Mouse (Mus musculus) right cerebral cortex, postnatal 25 days (tissue): ENCODE results near the gene Lingo1.
A peak's percentile ranks its signal among the peaks of the same experiment; 100 is the strongest.

ENCODE experiments used
- DNase-seq: peaks from one replicate; pipeline ENCODE4 v3.0.0; 2022

Gene Lingo1

DNA sequence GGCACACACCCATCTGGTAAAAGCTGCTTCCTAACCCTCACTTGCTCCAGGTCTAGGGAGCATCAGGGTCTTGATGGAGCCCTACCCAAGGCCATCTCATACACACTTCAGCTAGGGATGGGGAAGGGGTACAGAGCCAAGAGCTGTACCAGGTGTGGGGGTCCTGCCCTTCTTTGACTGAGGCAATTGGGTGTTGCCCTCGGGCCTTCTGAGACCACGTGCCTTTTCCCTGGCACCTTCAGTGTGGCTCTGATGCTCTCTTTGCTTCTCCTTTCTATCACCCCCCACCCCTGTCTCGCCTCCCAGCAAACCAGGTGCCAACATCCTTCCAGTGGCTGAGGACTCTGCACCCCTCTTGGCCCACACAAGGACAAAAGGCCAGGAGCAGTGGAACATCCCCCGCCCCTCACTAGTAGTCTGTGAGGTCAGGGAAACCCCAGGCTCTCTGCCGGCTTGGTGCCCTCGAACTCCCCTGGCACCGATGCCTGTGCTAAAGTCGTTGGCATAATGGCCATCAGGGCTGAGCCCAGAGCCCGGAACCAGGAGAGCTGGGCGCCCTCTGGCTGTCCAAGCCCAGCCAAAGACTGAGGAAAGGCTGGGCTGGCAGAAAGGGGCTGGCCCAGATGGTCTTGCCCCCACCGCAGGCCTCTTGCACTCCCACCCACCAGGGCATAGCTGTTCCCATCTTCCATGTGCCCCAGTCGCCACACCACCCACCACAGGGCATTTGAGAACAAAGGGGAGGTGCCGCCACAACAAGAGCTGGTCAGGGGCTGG, 162.6 kb downstream of the Lingo1 start:
- peak; percentile 55 for DNase-seq

DNA sequence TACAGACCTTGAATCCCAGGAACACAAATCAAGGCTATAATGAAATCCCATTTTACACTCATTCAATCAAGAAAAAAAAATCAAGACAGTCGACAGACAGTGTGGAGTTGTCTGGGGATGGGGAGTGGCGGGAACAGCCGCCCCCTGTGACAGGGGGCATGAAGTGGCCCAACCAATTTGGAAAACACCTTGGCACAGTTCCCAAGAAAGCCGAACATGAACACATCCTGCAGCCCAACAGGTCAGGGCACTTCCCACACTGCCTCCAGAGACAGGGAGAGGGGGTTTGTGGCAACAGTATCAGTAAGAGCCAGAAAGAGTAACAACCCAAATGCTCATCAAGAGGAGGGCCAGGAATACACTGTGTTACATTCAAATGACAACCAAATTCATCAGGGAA, 165.3 kb downstream of the Lingo1 start:
- no peak for DNase-seq

DNA sequence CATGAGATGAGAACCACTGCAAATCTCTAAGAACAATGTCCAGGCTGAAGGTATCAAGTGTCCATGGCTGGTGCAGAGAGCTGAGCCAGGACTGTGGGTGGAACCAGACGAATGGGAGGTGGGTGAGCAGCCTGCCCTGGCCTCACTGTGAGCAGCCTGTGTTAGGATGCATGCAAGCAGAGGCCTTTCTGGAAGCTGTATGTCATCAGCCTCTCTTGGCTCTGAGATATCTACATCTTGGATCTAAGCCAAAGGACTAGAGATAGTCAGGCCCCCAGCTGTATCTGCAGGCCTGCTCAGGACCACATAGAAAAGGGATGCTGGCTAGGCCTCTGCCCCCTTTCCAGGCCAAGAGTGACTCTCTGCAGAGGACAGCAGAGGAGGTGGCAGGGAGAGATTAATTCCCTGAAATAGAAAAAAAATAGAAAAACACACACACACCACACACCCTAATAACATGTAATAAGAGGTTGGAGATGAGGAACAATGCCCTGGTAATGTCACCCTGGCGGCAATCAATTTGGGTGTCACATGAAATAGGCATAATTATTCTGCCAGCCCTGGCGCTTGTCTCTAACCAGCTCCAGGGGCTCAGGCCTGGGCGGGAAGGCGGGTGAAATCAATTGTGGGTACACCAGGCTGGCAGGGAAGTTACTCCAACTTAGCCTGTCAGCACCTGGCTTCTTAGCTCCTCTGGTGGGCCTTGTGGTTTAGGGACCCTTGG, 166.4 kb downstream of the Lingo1 start:
- no peak for DNase-seq

DNA sequence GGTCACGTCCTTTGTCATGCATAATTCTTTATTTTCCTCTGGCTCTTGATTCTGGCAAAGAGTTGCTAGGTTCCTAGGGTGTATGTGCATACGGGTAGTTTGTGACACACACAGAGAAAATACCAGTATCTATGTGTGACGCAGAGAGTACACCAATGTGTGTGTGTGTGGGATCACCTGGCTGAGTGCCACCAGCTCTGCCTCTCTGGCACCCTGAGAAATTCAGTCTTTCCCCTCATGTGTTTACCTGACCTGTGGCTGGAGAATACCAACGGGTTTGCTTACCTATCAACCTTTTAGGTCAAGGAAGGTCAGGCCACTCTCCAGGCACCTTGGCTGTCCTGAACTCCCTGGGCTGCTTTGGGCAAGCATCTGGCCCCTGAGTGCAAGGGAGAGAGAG, 169.0 kb downstream of the Lingo1 start:
- no peak for DNase-seq

DNA sequence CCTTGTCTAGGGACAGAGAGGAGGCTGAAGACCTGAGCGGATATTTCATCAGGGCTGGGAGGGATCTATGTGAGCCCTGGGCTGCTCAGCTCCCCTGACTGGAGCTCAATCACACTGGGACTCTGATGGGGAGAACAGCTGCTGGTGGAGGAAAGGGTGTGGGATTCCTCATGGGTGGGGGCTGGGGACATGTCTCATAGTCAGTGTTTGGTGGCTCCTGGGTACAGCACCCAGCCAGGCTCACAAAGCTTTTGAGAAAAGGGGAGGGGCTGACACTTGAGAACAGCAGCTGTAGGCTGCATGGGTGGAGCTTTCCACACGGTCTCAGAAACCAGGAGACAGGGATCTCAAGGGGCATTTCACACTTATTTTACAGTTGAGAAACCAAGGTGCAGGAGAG, 171.3 kb downstream of the Lingo1 start:
- DNase-seq = no peak

DNA sequence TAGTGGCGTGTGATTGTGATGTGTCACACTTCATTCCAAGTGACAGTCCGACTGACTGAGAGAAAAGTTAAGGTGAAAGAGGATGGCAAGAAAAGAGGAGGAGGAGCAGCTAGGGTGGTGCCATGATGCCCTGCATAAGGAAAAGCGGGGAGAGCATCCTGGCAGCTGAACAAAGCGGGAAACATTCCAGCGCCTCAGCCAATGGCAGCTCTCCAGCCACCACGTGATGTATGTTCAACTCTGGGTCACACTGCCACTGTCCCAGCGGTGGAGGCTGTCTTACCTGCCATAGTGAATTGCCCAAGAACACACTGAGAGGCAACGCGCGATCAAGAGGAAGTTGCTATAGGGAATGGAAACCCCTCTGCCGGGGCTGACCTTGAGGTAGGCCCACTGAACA, 172.9 kb downstream of the Lingo1 start:
- DNase-seq = no peak

DNA sequence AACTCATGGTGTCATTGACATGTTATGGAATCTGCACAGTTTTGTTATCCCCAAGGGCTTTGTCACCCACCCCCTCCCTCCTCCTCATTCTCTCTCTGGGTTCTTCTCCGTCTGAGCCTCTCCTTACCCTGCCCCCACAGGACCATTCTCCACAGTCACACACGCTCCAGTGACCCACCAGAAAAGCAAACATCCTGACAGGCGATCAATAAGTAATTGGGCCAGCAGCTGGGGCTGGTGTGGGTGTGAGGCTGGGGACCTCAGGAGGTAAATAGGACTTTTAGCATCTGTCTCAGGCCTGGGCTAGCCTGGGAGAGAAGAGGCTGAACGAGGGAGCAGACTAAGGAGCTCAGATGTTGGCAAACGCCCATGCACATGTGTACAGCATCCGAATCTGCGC, 173.5 kb downstream of the Lingo1 start:
- DNase-seq = no peak

DNA sequence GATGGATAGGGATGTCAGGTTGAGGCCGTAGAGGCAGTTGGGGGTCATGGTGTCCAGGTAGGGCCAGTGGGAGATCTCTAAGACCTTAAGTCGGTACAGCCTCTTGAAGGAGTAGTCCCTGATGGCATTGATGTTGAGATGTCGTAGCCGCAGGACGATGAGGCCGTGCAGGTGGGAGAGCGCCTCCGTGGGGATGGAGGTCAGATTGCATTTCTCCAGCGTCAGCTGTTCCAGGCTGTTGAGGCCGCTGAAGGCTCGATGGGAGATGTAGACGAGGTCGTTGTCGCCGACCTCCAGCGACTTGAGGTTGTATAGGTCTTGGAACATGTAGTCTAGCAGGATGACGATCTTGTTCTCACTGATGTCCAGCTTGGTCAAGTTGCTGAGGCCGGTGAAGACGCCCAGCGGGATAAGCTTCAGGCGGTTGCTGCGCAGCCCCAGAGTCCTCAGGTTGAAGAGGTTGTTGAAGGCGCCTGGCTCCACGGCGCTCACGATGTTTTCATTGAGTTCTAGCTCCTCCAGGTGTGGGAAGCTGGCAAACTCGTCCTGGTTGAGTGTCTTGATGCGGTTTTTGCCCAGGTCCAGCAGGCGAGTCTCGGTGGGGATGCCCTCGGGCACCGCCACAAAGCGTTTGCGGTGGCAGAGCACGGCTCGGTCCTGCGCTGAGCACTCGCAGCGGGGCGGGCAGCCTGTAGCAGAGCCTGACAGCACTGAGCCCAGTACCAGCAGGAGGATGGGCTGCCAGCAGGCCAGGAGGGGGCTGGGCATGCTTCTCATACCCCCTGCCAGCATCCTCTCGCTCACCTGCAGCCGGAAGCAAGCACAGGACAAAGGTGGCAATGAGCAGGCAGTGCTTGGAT, 175.5 kb downstream of the Lingo1 start:
- no peak for DNase-seq

DNA sequence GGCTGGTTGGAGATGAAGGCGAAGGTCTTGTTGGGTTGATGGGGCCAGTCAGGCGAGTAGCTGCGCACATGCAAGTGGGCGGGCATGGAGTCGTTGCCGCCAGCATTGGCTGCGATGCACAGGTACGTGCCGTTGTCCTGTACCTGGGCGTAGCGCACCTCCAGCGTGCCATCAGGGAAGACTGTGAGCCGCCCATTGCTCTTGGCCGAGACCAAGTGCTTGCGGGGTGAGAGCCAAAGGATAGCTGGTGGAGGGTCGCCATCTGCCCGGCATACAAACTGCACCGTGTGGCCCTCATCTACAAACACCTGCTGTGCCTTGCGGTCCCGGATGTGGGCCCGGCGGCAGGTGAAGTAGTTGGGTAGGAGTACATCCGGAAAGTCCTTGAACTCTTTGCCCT, 176.6 kb downstream of the Lingo1 start:
- no peak for DNase-seq

DNA sequence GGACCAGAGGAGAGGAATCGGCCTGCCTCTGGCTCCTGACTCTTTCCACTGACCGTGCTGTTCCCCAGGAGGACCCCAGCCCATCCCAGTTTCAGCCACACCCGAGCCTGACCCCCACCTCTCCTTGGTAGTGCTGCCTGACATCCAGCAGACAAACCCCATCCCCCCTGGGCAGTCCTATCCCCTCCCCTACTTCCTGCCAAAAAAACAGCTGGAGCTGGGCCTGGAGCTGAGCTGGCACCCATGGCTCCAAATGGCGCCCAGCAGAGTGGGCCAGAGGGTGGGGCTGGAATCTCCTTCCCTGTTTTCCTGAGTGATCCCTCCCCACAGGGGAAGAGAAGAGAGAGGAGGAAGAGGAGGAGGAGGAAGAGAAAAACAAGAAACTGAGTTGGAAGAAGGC, 177.6 kb downstream of the Lingo1 start:
- no peak for DNase-seq

DNA sequence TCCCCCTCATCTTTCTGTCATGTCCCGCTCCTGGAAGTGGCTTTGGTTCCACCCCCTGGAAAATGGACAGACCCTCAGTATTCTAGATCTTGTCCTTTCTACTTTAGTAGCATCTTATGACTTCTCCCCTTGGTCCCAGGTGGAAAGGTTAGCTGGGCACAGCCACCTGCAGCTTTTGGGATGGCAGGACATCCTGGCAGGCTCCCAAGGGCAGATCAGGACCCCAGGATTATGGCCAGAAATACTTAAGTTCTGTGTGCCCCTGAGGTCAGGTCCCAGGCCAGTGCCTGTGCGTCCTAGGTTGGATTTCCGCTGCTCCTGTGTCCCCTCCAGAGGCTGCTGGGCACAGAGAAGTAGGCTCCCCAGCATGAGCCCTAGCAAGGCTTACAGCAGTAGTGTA, 180.2 kb downstream of the Lingo1 start:
- no peak for DNase-seq

DNA sequence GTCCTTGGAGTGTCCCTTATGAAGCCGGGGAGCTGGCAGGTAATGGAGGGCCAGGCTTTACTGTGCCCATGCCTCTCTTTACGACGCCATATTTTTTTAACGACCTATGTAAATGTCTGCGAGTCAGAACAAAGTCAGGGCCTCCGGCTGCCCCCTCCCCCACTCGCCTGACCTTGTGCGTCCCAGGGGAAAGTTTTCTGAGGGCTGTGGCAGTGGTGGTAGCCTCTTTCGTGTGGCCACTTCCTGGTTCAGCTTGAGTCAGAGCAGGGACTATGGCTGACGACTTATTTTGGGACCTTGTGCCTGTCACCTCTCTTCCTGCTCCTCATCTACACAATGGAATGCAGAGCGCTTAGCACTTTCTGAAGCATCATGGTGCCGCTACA, 183.5 kb downstream of the Lingo1 start:
- DNase-seq = no peak

DNA sequence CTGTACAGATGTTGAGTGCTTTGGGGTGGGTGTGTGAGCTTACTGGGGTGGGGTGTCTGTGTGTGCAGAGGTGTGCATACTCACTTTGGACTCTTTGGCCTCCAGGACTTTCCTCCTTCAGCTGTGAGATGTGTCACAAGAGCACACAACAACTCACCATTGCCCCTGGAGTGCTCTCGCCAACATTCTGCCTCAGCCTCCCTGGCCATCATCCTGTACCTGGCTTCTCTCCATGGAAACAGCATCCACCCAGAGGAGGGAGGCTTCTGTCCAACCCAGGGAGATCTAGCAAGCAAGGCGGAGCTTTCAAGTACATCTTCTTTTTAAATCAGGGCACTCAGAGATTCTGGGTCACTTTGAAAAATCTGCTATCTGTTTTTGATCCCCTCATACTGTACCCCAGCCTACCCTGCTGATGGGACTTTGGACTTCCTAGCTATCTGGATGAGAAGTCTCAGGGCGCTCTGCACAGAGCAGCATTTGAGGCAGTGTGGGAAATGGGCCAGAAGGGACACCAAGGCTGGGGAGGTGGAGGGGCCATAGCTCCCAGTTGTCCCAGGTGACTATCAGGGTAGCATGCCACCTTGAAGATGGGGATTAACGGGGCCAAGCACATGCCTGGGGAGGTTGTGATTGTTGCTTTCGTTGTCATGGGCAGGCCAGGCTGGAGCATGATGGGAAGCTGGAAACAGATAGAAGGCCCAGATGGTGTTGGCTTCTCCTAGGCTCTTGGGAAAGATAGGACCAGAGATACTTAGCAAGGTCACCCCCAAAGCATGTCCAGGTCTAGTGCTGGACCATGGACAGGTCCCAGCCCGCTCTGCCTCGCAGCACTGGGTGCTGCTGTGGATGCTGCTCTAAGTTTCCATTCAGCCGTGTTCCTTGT, 184.1 kb downstream of the Lingo1 start:
- no peak for DNase-seq

DNA sequence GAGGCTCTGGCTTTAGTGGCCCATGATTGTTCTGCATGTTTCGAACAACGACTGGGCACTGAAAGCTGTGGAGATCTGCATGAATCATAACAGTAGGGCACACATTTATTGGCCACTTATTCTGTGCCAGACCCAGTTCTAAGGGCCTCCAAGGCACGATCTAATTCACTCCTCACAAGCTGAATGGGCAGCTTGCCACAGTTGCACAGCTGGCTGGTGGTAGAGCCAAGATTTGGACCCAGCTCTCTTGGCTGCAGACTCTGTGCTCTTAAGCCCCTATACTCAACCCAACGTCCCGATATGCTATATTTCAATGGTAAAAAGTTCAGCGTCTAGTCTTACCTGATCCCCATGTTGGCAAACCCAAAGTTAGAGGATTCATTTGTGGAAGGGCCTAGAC, 185.3 kb downstream of the Lingo1 start:
- no peak for DNase-seq

DNA sequence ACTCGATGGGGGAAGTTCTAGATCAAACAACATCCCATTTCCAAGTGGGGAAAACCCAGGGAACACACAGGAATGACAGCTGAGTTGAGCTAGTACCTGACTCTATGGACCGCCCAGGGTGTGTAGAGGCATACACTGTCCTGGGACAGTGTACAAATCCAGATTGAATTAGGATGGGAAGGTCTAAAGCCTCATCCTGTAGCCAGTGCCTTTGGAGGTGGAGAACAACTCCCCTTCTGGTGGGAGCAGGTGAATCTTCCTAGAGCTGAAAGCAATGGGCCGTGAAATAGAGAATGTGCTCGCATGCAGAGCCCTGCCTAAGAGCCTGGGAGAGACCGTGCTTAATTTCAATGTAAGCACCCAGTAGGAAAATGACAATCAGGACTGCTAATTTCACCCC, 185.8 kb downstream of the Lingo1 start:
- no peak for DNase-seq

DNA sequence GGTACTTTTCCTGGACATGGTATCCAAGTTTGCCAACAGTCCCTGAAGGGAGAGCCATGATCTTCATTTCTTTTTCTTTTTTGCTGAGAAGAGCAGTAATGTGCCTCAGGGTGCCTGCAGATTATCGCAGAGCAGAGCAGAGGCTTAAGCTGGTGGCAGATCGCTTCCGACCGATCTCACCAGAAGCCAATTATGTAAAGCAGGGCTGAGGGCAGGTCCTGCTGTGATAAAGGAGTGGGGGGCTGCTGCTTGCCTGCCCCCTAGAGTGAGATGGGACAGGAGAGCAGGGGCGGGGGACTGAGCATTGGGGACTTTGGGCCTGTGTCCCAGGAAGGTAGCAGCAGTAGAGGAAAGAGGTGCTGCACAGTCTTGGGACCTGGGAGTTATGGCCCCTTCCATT, 186.8 kb downstream of the Lingo1 start:
- DNase-seq = no peak

DNA sequence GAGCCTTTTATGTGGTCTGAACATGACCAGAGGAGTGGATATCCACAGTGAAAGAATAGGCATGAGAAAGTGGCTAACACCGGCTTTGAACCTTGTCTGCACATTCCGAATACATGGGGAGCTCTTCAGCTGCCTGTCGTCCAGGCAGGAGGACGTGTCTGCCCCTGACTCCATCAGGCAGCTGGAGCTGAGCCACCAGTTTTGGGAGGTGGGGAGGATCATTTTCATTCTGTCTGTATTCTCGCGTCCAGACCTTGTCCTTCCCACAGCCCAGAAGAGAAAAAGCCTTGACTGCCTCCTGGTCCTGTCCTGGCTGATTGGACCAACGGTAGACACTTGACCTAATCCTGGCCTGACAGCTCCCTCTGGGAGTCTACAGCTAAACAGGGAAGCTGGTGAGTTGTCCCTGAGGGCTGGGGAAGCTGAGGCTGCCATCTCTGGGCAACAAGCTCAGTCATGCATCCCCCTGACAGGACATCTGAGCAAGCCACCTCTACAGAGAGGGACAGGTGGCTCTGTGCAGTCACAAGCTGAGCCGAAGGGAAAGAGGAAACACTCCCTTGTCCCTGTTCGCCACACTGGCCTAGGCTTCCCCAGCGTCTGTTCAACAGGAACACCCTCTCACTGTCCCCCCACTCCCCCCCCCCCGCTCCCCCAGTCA, 187.4 kb downstream of the Lingo1 start:
- DNase-seq = no peak

DNA sequence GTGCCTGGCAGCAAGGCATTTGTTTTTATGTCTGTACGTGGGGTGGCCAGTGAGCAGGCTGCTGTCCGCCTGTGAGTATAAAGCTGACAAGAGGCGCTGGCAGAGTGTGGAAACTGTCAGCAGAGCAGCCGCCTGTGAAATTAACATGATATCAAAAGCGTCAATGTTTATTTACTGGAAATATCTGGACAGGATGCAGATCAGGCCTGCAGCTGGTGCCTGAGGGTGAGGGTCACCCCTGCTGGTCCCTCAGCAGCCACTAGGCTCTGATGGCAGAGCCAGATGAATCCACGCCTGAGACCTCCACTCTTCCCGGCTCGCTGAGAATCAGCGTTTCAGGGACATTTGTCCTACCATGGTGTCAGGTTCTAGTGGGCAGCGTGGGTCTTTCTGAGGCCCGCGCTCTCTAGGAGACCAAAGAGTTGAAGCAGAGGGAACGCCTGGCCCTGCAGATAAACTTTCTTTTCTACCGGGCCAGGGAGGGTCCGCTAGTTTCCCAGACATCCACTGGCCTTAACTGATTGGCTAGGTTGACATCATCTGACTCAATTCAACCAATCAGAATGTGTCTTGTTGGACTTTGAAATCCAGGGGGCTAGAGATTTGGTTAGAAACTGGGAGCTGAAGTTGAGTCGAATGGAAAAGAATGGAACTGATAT, 190.1 kb downstream of the Lingo1 start:
- no peak for DNase-seq

DNA sequence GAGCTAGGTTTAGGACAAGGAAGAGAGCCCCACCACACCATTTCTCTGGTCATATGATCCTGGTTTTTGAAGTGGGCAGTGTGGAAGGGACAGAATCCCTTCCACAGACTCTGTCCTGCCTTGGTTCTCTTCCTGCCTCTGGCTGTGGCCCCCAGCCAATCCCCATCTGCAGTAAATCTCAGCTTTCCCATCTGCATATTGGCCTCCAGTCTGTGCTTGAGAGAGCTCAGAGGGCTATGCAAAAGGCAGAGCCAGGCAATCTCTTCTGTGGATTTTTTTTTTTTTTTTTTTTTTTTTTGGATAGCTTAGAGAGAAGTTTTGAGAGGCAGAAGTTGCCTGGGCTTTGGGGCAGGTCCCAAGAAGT, 190.8 kb downstream of the Lingo1 start:
- no peak for DNase-seq

DNA sequence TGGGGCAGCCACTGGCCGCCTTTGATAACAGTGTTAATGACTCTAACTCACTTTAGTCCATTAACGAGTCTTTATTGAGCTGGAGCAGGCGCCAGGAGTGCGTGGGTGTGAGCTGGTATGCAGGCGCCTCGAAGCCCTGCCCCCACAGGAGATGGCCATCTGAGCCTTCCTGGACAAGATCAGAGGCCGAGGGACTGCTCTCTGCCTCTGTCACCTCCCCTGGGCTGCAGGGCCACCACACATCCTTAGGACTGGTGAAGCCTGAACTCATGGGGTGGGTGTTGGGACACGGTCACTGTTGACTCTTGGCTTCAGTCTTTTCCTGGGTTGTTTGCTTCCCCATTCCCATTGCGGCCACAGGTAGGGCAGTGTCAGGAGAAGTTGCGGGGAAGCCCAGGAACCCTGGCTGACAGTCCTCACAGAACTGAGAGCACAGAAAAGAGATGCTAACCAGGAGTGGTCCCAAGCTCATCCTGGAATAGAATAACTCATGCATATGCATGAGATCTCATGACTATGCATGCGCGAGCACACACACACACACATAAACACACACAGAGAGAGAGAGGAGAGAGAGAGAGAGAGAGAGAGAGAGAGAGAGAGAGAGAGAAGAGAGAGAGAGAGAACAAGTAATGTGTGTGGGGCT, 191.3 kb downstream of the Lingo1 start:
- DNase-seq = no peak

DNA sequence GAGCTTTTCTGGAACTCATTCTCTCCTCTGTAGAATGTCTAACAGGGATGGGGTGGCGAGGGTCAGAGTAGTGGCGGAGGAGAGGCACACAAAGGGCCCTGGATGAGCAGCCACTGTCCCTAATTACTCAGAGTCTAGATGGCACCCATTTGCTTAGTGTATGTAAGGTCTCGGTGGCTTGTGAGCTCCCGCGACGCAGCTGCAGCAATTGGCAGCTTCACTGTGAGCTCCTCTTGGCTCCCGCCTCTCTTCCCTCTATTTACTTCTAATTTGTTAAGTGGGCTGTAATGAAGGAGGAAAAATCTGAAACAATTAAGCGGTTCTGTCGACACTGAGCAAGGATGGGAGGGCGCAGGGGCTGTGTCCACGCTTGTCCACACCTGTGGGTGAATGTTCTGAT, 195.6 kb downstream of the Lingo1 start:
- DNase-seq = no peak
